Mouse (Mus musculus) hindbrain, postnatal 0 days (tissue): ENCODE data around the gene Sugct. TPM values are rescaled to one million over a fixed set of nuclear protein-coding genes. Genes with fewer than 3 reads are reported as not detected.
A peak's percentile ranks its signal among the peaks of the same experiment; 100 is the strongest.

Experiments used
- ATAC-seq: fragments of 200-750 bp; cut with Nextera tagmentation; 2 replicates; pipeline ENCODE4 v1.8.0; 2017; ENCODE audit warnings: mild to moderate bottlenecking, moderate TSS enrichment, moderate library complexity
- DNase-seq: peaks from one replicate; pipeline ENCODE4 v3.0.0-alpha.2; 2015; ENCODE audit warnings: low spot score
- H3K27ac ChIP-seq: fragments of 300-500 bp; sonication (generic); 2 replicates; pipeline ENCODE4 v1.5.1; 2014; ENCODE audit warnings: mild to moderate bottlenecking
- H3K27me3 ChIP-seq: fragments of 300-500 bp; sonication (generic); 2 replicates; pipeline ENCODE4 v1.6.1; 2014; ENCODE audit warnings: low read length, mixed read lengths; ENCODE audit not compliant: insufficient read depth
- H3K36me3 ChIP-seq: fragments of 300-500 bp; sonication (generic); 2 replicates; pipeline ENCODE4 v1.6.1; 2014; ENCODE audit warnings: low read length, mixed read lengths; ENCODE audit not compliant: insufficient read depth
- H3K4me1 ChIP-seq: fragments of 300-500 bp; sonication (generic); 2 replicates; pipeline ENCODE4 v1.6.1; 2014; ENCODE audit warnings: antibody characterized with exemption, low read length, mixed read lengths; ENCODE audit not compliant: insufficient read depth
- H3K4me2 ChIP-seq: fragments of 300-500 bp; sonication (generic); 2 replicates; pipeline ENCODE4 v1.6.1; 2014; ENCODE audit warnings: low read depth, mild to moderate bottlenecking, low read length, moderate library complexity, mixed read lengths
- H3K4me3 ChIP-seq: fragments of 300-500 bp; sonication (generic); 2 replicates; pipeline ENCODE4 v1.5.1; 2014; ENCODE audit warnings: low read length
- H3K9ac ChIP-seq: fragments of 300-500 bp; sonication (generic); replicated peaks from 2 replicates; pipeline ENCODE4 v1.6.1; 2014; ENCODE audit warnings: mild to moderate bottlenecking, low read length, moderate library complexity, mixed read lengths
- H3K9me3 ChIP-seq: fragments of 300-500 bp; sonication (generic); 2 replicates; pipeline ENCODE4 v1.6.1; 2016; ENCODE audit warnings: low read length, mixed read lengths
- CTCF ChIP-seq: IDR thresholded peaks from 2 replicates; pipeline ENCODE4 v1.5.1; 2016; ENCODE audit warnings: antibody characterized with exemption, control low read depth, low read depth
- WGBS: fragments of 180-500 bp; shearing (Covaris S2); extraction: QIAGEN DNeasy Blood & Tissue Kit; methylation state at CpG from one replicate; pipeline ENCODE4 v1.1.7; 2014; 5-methylcytosine and 5-hydroxymethylcytosine counted together
- polyA plus RNA-seq: library from polyadenylated mRNA; unstranded; fragments of >200 nt; fragmentation: Nextera tagmentation; extraction: Ambion mirVana; gene quantifications from 2 replicates; pipeline ENCODE4 v1.2.1, GENCODE M21; 2015
- total RNA-seq: library from RNA; depleted of rRNA; stranded (reverse); fragments of >200 nt; gene quantifications from 2 replicates; pipeline ENCODE4 v1.2.3, GENCODE M21; 2014

Gene Sugct
- total and polyA plus RNA-seq, 2 experiments from 2014 or later, result 1.8 to 4.4 TPM

- 93% methylated on average over 3 of the region's 3 CpGs for WGBS
- Histone ChIP-seq H3K27ac (no peak overlapping the region), H3K36me3 (no peaks in the 10 kb centered on the region), H3K9ac (no peak overlapping the region), H3K4me3 (no peak overlapping the region), H3K4me1 (no peaks in the 10 kb centered on the region), H3K9me3 (no peaks in the 10 kb centered on the region), H3K27me3 (no peaks in the 10 kb centered on the region), H3K4me2 (no peak overlapping the region)
- no peak for TF ChIP-seq CTCF
- no peak for DNase-seq
- no peak for ATAC-seq
These were observed 651.7 kb downstream of the Sugct start for GRCm38 (mm10) chr13:17043426-17044224.

DNA sequence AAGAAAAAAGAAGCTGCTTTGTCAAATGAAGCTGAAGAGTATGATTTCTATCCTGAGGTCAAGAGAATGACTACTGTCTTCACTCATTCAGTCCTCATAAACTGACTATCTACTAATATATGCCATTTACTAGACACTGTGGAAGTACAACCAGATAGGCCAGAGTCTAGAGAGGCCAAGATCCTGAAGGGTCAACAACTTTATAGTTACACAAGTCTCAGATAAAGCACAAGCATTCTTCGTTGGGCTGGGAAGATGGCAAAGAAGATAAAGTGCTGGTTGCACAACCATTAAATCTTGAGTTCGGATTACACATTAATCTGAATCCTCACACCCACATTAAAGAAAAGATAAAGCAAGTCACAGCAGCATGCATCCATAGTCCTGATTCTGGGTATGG lies 653.0 kb downstream of the Sugct start:
- WGBS, result 90% methylated on average over 2 of the region's 2 CpGs
- H3K4me3 ChIP-seq, result no peak overlapping the region
- no peaks in the 10 kb centered on the region for H3K4me1 ChIP-seq
- DNase-seq (no peak), ATAC-seq (no peak)
- H3K9ac ChIP-seq, result no peak overlapping the region
- no peak overlapping the region for H3K27ac ChIP-seq
- H3K27me3 ChIP-seq, result no peaks in the 10 kb centered on the region
- no peak overlapping the region for H3K4me2 ChIP-seq
- no peak for TF ChIP-seq CTCF
- H3K36me3 ChIP-seq, result no peaks in the 10 kb centered on the region
- no peaks in the 10 kb centered on the region for H3K9me3 ChIP-seq

DNA sequence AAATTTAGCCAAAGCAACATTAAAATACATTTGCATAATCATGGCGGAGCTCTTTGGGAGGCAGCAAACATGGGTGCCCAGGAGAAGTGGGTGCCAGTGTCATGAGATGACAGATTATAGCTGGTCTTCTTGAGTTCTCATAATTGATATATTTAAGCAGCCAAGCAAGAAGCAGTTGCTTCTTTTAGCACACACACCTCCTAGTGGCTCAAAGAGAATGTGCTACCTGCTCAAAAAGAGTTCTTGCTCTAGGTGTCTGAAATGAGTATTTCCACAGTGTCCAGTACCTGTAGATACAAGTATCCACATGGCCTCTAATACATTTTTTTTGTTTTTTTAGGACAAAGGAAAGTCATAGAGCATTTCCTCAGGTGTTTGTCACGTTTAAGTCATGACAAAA lies 655.6 kb downstream of the Sugct start:
- WGBS, result 69% methylated on average over 2 of the region's 2 CpGs
- no peak overlapping the region for H3K27ac ChIP-seq
- no peak for ATAC-seq

GRCm38 (mm10) chr13:17038341-17038740 lies 657.0 kb downstream of the Sugct start:
- no peak overlapping the region for H3K27ac ChIP-seq
- no peaks in the 10 kb centered on the region for H3K9me3 ChIP-seq
- H3K4me3 ChIP-seq, result no peak overlapping the region
- no peak for DNase-seq
- no peaks in the 10 kb centered on the region for H3K4me1 ChIP-seq
- WGBS, result 81% methylated on average over 4 of the region's 4 CpGs
- H3K36me3 ChIP-seq, result no peaks in the 10 kb centered on the region
- ATAC-seq, result no peak
- no peak overlapping the region for H3K9ac ChIP-seq
- no peak for TF ChIP-seq CTCF
- H3K27me3 ChIP-seq, result no peaks in the 10 kb centered on the region
- H3K4me2 ChIP-seq, result no peak overlapping the region

More for the DNA sequence above, 655.6 kb downstream of the Sugct start:
- H3K36me3 ChIP-seq, result no peaks in the 10 kb centered on the region
- H3K4me1 ChIP-seq, result no peaks in the 10 kb centered on the region
- DNase-seq, result no peak
- peak; percentile 40; the same call in 1 of the 2 replicates for TF ChIP-seq CTCF
- no peak overlapping the region for H3K9ac ChIP-seq
- no peaks in the 10 kb centered on the region for H3K9me3 ChIP-seq
- H3K27me3 ChIP-seq, result no peaks in the 10 kb centered on the region
- H3K4me2 ChIP-seq, result no peak overlapping the region
- no peak overlapping the region for H3K4me3 ChIP-seq

- no peak for DNase-seq
- no peak overlapping the region for H3K4me3 ChIP-seq
These were observed 657.5 kb downstream of the Sugct start for GRCm38 (mm10) chr13:17037899-17038298.

GRCm38 (mm10) chr13:17030761-17031160 lies 664.6 kb downstream of the Sugct start:
- no peak overlapping the region for H3K4me2 ChIP-seq
- H3K9me3 ChIP-seq, result no peaks in the 10 kb centered on the region
- no peak overlapping the region for H3K27ac ChIP-seq
- H3K27me3 ChIP-seq, result no peaks in the 10 kb centered on the region
- no peak for TF ChIP-seq CTCF
- no peaks in the 10 kb centered on the region for H3K4me1 ChIP-seq
- DNase-seq (no peak), ATAC-seq (no peak)
- H3K4me3 ChIP-seq, result no peak overlapping the region
- H3K9ac ChIP-seq, result no peak overlapping the region
- H3K36me3 ChIP-seq, result no peaks in the 10 kb centered on the region
- 92% methylated on average over 1 of the region's 1 CpGs for WGBS

More at GRCm38 (mm10) chr13:17037899-17038298, 657.5 kb downstream of the Sugct start:
- Histone ChIP-seq H3K36me3 (no peaks in the 10 kb centered on the region), H3K9ac (no peak overlapping the region), H3K4me2 (no peak overlapping the region), H3K4me1 (no peaks in the 10 kb centered on the region), H3K27ac (no peak overlapping the region), H3K27me3 (no peaks in the 10 kb centered on the region), H3K9me3 (no peaks in the 10 kb centered on the region)
- ATAC-seq, result no peak
- TF ChIP-seq CTCF, result no peak
- WGBS, result 89% methylated on average over 3 of the region's 3 CpGs

DNA sequence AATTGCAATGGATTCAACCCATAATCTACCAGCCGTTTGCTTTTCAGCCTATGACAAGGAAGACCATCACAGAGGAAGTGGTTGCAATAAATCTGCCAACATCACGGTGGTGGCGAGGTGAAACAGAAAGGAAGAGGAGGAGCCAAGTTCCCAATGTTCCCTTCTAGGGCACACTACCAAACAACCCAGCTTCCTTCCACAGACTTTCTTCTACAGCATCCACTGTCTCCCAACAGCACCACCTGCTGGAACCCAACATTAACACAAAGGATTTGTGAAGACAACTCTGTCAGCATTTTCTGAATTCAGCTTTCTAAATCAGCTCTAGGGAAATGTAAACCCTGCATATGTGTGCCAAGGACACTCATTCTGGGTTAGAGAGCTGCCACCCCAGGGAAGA lies 666.8 kb downstream of the Sugct start:
- H3K9me3 ChIP-seq, result no peaks in the 10 kb centered on the region
- no peaks in the 10 kb centered on the region for H3K36me3 ChIP-seq
- H3K4me3 ChIP-seq, result no peak overlapping the region
- H3K4me2 ChIP-seq, result no peak overlapping the region
- H3K9ac ChIP-seq, result no peak overlapping the region
- ATAC-seq, result 0 out of 2 replicates have a peak, but pooled peaks have one; percentile 64
- H3K27ac ChIP-seq, result no peak overlapping the region
- no peaks in the 10 kb centered on the region for H3K27me3 ChIP-seq
- DNase-seq, result peak; percentile 80
- peak; percentile 74 for TF ChIP-seq CTCF
- no peaks in the 10 kb centered on the region for H3K4me1 ChIP-seq
- WGBS, result 41% methylated on average over 3 of the region's 3 CpGs
